Mouse (Mus musculus) heart, postnatal 0 days (tissue): ENCODE results near the gene Foxm1. TPM values are rescaled to one million over a fixed set of nuclear protein-coding genes. Genes with fewer than 3 reads are reported as not detected.
A peak's percentile ranks its signal among the peaks of the same experiment; 100 is the strongest.

ENCODE experiments used
- ATAC-seq: fragments of 200-750 bp; cut with Nextera tagmentation; 2 replicates; pipeline ENCODE4 v1.8.0; 2017; ENCODE audit warnings: low read depth, moderate number of reproducible peaks, moderate library complexity; ENCODE audit not compliant: insufficient read depth
- DNase-seq: peaks from one replicate; pipeline ENCODE4 v3.0.0-alpha.2; 2016; ENCODE audit warnings: low spot score
- H3K27ac ChIP-seq: fragments of 300-500 bp; sonication (generic); 2 replicates; pipeline ENCODE4 v1.5.1; 2014; ENCODE audit warnings: low read depth, mild to moderate bottlenecking
- H3K27me3 ChIP-seq: fragments of 300-500 bp; sonication (generic); 2 replicates; pipeline ENCODE4 v1.6.1; 2014; ENCODE audit warnings: low read length, mixed read lengths; ENCODE audit not compliant: control insufficient read depth, insufficient read depth
- H3K36me3 ChIP-seq: fragments of 300-500 bp; sonication (generic); replicated peaks from 2 replicates; pipeline ENCODE4 v1.6.1; 2014; ENCODE audit warnings: low read length, mixed read lengths; ENCODE audit not compliant: control insufficient read depth, insufficient read depth
- H3K4me1 ChIP-seq: fragments of 300-500 bp; sonication (generic); 2 replicates; pipeline ENCODE4 v1.6.1; 2014; ENCODE audit warnings: antibody characterized with exemption; ENCODE audit not compliant: control insufficient read depth, insufficient read depth
- H3K4me2 ChIP-seq: fragments of 300-500 bp; sonication (generic); 2 replicates; pipeline ENCODE4 v1.6.1; 2014; ENCODE audit warnings: low read depth, mild to moderate bottlenecking, low read length, moderate library complexity
- H3K4me3 ChIP-seq: fragments of 300-500 bp; sonication (generic); 2 replicates; pipeline ENCODE4 v1.5.1; 2014; ENCODE audit warnings: low read depth, low read length
- H3K9ac ChIP-seq: fragments of 300-500 bp; sonication (generic); replicated peaks from 2 replicates; pipeline ENCODE4 v1.6.1; 2014; ENCODE audit warnings: low read depth, low read length, mixed read lengths
- H3K9me3 ChIP-seq: fragments of 300-500 bp; sonication (generic); replicated peaks from 2 replicates; pipeline ENCODE4 v1.6.1; 2016; ENCODE audit warnings: low read length; ENCODE audit not compliant: control insufficient read depth
- CTCF ChIP-seq: IDR thresholded peaks from 2 replicates; pipeline ENCODE4 v1.5.1; 2016; ENCODE audit warnings: antibody characterized with exemption, control low read depth, low read depth
- EP300 ChIP-seq: IDR thresholded peaks from 2 replicates; pipeline ENCODE4 v1.6.1; 2016; ENCODE audit warnings: antibody characterized with exemption, low read depth
- whole genome bisulfite sequencing: fragments of 180-500 bp; shearing (Covaris S2); extraction: QIAGEN DNeasy Blood & Tissue Kit; methylation state at CpG from one replicate; pipeline ENCODE4 v1.1.7; 2014; 5-methylcytosine and 5-hydroxymethylcytosine counted together
- polyA plus RNA-seq: library from polyadenylated mRNA; unstranded; fragments of >200 nt; fragmentation: Nextera tagmentation; extraction: Ambion mirVana; gene quantifications from 2 replicates; pipeline ENCODE4 v1.2.1, GENCODE M21; 2015
- total RNA-seq: library from RNA; depleted of rRNA; stranded (reverse); fragments of >200 nt; gene quantifications from 2 replicates; pipeline ENCODE4 v1.2.3, GENCODE M21; 2014; ENCODE audit warnings: low replicate concordance

Gene Foxm1
- total and polyA plus RNA-seq, 2 experiments from 2014 or later: 4.8 to 19.0 TPM

DNA sequence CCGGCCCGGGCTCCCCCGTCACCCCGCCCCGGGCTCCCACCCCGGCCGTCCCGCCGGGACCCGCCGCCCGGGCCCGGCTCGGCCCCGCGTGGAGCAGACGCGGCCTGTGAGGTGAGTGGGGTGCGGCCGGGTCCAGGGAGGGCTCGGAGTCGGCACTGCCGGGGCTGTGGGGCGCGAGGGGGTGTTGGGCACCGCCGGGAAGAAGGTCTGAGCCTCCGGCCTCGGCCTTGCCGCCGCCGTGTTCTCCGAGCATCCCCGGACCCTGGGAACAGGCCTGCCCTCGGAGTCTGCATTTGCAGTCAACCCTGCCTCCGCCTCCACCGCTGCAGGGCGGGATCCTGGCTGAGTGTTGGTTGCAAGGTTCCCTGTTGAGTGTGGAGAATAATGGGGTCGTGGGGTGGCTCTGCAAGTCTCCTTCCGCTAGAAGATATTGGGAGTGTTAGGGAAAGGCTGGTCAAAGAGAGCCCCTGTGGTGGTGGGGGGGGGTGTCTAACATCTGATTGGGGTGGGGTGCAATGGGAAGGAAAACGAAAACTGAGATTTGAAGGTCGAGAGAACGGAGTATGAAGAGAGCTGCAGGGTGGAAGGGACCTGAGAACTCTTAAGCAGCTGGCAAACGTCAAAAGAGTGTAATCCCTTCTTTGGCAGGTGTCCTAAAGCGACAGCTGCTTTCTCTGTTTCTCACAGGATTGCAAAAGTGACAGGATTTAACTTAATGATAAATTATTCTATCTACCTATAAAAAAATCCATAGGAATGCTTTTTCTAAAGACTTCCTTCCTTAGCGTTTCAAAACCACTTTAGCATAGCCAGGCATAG, 449 bp downstream of the Foxm1 start:
- H3K4me1 ChIP-seq: peaks cover 15% of the 10 kb centered on the region; the same call in 1 of the 2 replicates
- peak overlapping the region; percentile 95 for H3K9ac ChIP-seq
- no peak for ATAC-seq
- H3K27me3 ChIP-seq: no peaks in the 10 kb centered on the region
- 1% methylated on average over 46 of the region's 46 CpGs for WGBS
- no peak for DNase-seq
- TF ChIP-seq EP300 (no peak), CTCF (no peak)
- H3K4me3 ChIP-seq: peak overlapping the region; percentile 96
- peak overlapping the region; percentile 91 for H3K27ac ChIP-seq
- H3K36me3 ChIP-seq: peaks cover 26% of the 10 kb centered on the region
- H3K4me2 ChIP-seq: peak overlapping the region; percentile 99
- H3K9me3 ChIP-seq: no peaks in the 10 kb centered on the region

DNA sequence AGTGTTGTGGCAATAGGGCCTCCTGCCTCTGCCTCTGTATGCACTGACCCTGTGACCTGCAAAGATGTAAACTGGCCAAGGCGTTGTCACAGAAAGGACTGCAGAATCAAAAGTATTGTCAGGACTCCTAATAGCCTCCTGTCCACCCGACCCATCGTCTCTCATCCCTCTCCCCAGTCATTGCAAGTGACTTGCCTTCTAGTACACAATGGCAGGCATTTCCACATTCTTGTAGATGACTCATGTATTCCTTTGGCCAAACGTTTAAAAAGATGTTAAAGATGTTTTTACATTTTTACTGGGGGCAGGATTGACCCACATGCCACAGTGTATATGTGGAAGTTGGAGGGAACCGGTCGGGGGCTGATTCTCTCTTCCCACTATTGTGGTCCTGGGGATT, 2.0 kb downstream of the Foxm1 start:
- no peaks in the 10 kb centered on the region for H3K9me3 ChIP-seq

DNA sequence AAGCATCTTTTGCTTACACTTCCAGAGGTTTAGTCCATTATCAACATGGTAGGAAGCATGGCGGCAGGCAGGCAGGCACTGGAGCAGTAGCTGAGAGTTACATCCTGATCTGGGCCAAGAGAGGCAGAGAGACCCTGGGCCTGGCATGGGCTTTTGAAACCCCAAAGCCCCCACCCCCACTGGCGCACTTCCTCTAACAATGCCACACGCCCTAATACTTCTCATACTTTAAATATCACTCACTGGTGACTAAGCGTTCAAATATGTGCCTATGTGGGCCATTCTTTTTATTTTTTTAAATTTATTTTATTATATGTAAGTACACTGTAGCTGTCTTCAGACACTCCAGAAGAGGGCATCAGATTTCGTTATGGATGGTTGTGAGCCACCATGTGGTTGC, 3.7 kb downstream of the Foxm1 start:
- no peaks in the 10 kb centered on the region for H3K27me3 ChIP-seq
- H3K36me3 ChIP-seq: peaks cover 51% of the 10 kb centered on the region
- ATAC-seq (no peak), DNase-seq (no peak)
- no peak overlapping the region for H3K4me2 ChIP-seq
- no peaks in the 10 kb centered on the region for H3K9me3 ChIP-seq
- no peak for TF ChIP-seq EP300
- TF ChIP-seq CTCF: no peak
- no peak overlapping the region for H3K9ac ChIP-seq
- peaks cover 13% of the 10 kb centered on the region; the same call in 1 of the 2 replicates for H3K4me1 ChIP-seq
- H3K4me3 ChIP-seq: no peak overlapping the region
- no peak overlapping the region for H3K27ac ChIP-seq
- WGBS: 82% methylated on average over 5 of the region's 5 CpGs

More for the DNA sequence above, 2.0 kb downstream of the Foxm1 start:
- TF ChIP-seq EP300 (no peak), CTCF (no peak)
- no peaks in the 10 kb centered on the region for H3K27me3 ChIP-seq
- no peak overlapping the region for H3K4me3 ChIP-seq
- ATAC-seq: no peak
- H3K9ac ChIP-seq: no peak overlapping the region
- H3K27ac ChIP-seq: no peak overlapping the region
- peaks cover 33% of the 10 kb centered on the region for H3K36me3 ChIP-seq
- H3K4me1 ChIP-seq: peaks cover 15% of the 10 kb centered on the region; the same call in 1 of the 2 replicates
- 62% methylated on average over 6 of the region's 6 CpGs for WGBS
- DNase-seq: no peak
- H3K4me2 ChIP-seq: no peak overlapping the region

DNA sequence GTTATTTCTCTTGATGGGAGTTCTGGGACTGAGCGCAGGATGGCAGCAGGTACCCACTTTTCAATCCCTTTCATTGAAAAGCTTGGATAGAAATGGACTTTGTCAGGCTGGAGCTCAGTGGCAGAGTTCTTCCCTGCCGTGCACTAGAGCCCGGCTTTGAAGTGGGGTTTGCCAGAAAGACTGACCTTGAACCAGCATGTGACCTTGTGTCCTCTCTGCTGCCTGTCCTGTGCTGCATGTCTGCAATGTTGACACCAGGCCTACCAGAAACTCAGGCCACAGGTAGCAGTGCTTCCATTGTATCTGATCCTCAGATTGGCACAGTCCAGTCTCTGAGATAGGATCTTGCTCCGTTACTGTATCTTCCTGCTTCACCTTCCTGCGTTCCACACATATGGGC, 7.3 kb downstream of the Foxm1 start:
- Histone ChIP-seq H3K9ac (no peak overlapping the region), H3K9me3 (no peaks in the 10 kb centered on the region), H3K36me3 (peaks cover 84% of the 10 kb centered on the region), H3K4me3 (no peak overlapping the region), H3K4me2 (no peak overlapping the region), H3K27ac (no peak overlapping the region), H3K27me3 (no peaks in the 10 kb centered on the region), H3K4me1 (no peaks in the 10 kb centered on the region)
- DNase-seq (no peak), ATAC-seq (no peak)
- WGBS: 64% methylated on average over 5 of the region's 5 CpGs
- TF ChIP-seq EP300 (no peak), CTCF (no peak)

DNA sequence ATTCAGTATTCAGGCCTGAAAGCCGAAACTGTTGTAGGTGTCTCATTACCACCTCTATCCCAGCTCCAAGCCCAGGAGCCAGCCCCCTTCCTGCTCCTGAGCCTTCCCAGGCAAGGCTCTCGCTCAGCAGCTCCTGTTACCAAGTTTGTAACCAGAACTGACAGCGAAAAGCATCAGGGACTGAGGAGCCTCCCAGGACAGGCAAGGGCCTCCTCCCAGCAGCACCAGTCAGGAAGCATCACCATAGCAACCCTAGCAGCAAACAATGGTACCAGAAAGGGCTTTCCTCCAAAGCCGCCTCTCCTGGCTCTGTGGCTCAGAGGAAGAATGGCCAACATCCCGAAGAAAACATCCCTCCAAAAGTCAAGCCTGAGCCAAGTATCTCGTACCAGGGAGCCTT, 12.4 kb downstream of the Foxm1 start, which contains the start of the genes Tex52 and Gm44596:
Gene Tex52, plus strand, starts transcription at position 265 of the 400 bp plus-strand sequence.
Gene Gm44596, plus strand, starts transcription at position 312 of the 400 bp plus-strand sequence.
- ATAC-seq (peak; percentile 75), DNase-seq (peak; percentile 43)
- no peaks in the 10 kb centered on the region for H3K4me1 ChIP-seq
- no peak within 1 kb of the TSS for H3K4me2 ChIP-seq
- no peaks in the 10 kb centered on the region for H3K9me3 ChIP-seq
- peaks cover 46% of the 10 kb centered on the region for H3K36me3 ChIP-seq
- no peak for TF ChIP-seq CTCF
- TF ChIP-seq EP300: no peak
- no peak within 1 kb of the TSS for H3K9ac ChIP-seq
- no peak within 1 kb of the TSS for H3K4me3 ChIP-seq
- no peak within 1 kb of the TSS for H3K27ac ChIP-seq
- 37% methylated on average over 6 of the region's 6 CpGs for WGBS
- no peaks in the 10 kb centered on the region for H3K27me3 ChIP-seq
